ENCODE assay signal across 8 mouse cellular contexts in the genomic region with DNA sequence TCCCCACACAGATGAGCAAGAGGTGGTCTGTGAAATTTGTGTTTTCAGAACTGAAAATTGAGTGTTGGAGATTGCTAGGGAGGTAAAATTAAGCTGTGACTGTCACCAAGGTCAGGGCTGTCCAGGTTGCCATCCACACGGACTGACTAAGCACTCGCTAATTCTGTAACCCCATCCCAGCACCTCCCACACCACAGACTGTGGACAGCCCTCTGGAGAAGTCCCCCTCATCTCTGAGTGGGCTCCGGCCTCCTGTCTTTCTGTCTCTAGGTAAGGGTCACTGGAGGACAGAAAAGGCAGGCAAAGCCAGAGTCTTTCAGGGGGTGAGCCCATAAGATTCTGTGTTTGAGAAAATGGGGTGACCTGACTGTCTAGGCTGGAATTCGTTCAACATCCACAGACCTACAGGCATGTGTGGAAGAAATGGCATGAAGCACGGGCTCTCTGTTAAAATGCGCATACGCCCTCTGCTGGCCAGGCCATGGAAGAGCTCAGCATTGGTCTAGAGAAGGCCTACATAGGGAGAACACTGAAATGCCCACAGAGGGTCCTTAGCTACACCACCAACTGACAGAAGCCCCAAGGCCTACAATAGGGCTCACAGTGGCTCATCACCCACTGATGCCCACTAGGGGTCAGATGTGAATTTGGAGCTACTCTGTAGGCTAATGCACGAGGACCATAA. TPM values are rescaled to one million over a fixed set of nuclear protein-coding genes. Genes with fewer than 3 reads are reported as not detected.
A peak's percentile ranks its signal among the peaks of the same experiment; 100 is the strongest.
DNase-seq lines count a peak whose midpoint lies in the region; ATAC-seq lines count a peak whose summit lies in the region.

No protein-coding gene starts in this region.

- peak; percentile 67 for DNase-seq in A20 (ENCODE audit: low read depth, low spot score)
- DNase-seq in adrenal gland, postnatal 10 days, result peak; percentile 78
- DNase-seq in embryo, embryonic 11.5 days (ENCODE audit: low read depth, low spot score), result peak; percentile 63
- peak; percentile 68 for DNase-seq in kidney, adult 9 months
- DNase-seq in spleen, postnatal 4 days (ENCODE audit: low spot score in 2 of 2), result peak; percentile 56 to 85

- ATAC-seq in granulocyte monocyte progenitor cell, adult 5-6 weeks (replicated peaks; ENCODE audit: poor library complexity, severe bottlenecking), result peak; percentile 83
- ATAC-seq in limb, embryonic 12.5 days (ENCODE audit: insufficient number of reproducible peaks, insufficient read depth, low FRiP score, low TSS enrichment, low read depth), result peak; percentile 64
- ATAC-seq in monocyte, adult 5-6 weeks (replicated peaks; ENCODE audit: insufficient number of reproducible peaks, low FRiP score, low TSS enrichment, poor library complexity, severe bottlenecking), result peak; percentile 70

- no peaks in the 10 kb centered on the region for H3K9me3 ChIP-seq in limb, embryonic 12.5 days

- no peak overlapping the region for H3K4me2 ChIP-seq in limb, embryonic 12.5 days

- H3K4me1 ChIP-seq in limb, embryonic 12.5 days (replicated peaks), result 0 out of 2 replicates have a peak, but pooled peaks cover 6% of the 10 kb centered on the region

- H3K27ac ChIP-seq in limb, embryonic 12.5 days, result no peak overlapping the region

- no peak overlapping the region for H3K9ac ChIP-seq in limb, embryonic 12.5 days (replicated peaks)

- H3K27me3 ChIP-seq in limb, embryonic 12.5 days, result peaks cover 19% of the 10 kb centered on the region; the same call in 1 of the 2 replicates

- H3K36me3 ChIP-seq in limb, embryonic 12.5 days, result no peaks in the 10 kb centered on the region

- WGBS in limb, embryonic 12.5 days, result 27% methylated on average over 8 of the region's 8 CpGs

- no peak overlapping the region for H3K4me3 ChIP-seq in limb, embryonic 12.5 days (replicated peaks)

RNA-seq across cellular contexts. Expression of gene Rasgef1c, which starts 54.1 kb away (rescaled TPM):
- 1 to 10 TPM; 1.4 to 1.8 TPM for total RNA-seq in adrenal gland, postnatal 10 days (2021)
- 0.37 TPM in 1 of 2 replicates, not detected in the other for total RNA-seq in granulocyte monocyte progenitor cell, adult 5-6 weeks (2014; fragmentation: Nextera tagmentation)
- not detected in 2 replicates for total RNA-seq in granulocyte monocyte progenitor cell, adult 5-6 weeks (2017)
- 0.10 and 0.11 TPM in 2 replicates for polyA plus RNA-seq in limb, embryonic 12.5 days (2016; fragmentation: Nextera tagmentation; extraction: Ambion mirVana)
- 0.29 to 0.96 TPM in 2 of 3 replicates, not detected in the other for total RNA-seq in monocyte, adult 5-6 weeks (2017)
